Mouse (Mus musculus) layer of hippocampus, postnatal 36 days (tissue): ENCODE data around the gene Grhpr. TPM values are rescaled to one million over a fixed set of nuclear protein-coding genes. Genes with fewer than 3 reads are reported as not detected.
"Not testable (repeated sequence)": the region's sequence is repeated elsewhere in the genome, so short reads cannot be mapped to it uniquely, and the experiment has no call there.

Experiments
- DNase-seq, 2 experiments: peaks; one replicate each; pipeline ENCODE4 v3.0.0; 2022
- total RNA-seq, 2 experiments: library from RNA; stranded (reverse); gene quantifications; 2 replicates each; pipeline ENCODE4 v1.2.3; 2021

Gene Grhpr
- total RNA-seq, 2 experiments from 2014 or later: 24.5 to 27.0 TPM

DNA sequence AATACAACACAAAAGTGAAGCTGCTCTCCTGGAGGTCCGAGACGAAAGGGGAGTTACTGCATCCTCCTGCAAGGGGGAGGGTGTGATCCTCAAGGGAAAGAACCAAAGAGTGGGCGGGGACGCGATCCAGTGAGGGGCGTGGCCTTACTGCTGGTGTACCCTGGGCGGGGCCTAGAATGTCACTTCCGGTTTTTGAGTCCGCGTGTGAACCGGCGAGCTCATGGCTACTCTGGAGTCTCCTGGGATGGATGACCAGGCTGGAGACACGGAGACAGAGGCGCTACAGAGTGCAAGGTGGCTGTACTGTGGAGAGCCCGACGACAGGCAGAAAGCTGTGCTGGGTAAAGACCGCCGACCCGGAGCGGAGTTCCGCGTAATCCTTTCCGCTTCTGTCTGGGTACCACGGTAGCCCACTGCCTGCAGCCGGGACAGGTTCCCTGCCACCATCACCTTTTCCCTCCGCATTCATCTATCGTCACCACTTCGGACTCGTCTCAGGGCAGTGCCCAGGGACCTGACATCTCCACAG, 37.3 kb downstream of the Grhpr start, which contains the start of gene Polr1e:
Gene Polr1e, plus strand, starts transcription at position 132 of the 529 bp plus-strand sequence.
- peak; percentile 77 to 82 for DNase-seq

GRCm38 (mm10) chr4:45019009-45019408, 37.8 kb downstream of the Grhpr start:
- DNase-seq: no peak

DNA sequence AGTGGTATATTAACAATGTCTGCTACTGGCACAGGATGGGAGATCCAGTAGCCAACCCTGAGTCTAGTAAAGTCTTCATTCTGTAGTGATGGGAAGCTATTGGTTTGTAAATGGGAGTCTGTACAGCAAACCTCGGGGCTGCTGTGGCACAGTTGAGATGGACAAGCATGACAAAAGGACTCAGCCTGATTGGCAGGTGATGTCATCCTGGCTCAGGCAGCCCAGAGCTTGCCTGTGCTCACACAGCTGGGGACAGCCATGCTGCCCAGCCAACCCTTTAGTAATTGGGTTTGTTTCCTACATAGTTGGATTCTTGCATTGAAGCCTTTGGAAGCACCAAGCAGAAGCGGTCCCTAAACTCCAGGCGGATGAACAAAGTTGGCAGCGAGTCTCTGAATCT, 45.3 kb downstream of the Grhpr start:
- DNase-seq: no peak

- no peak for DNase-seq
Observed at GRCm38 (mm10) chr4:45032586-45032985, 51.4 kb downstream of the Grhpr start.

GRCm38 (mm10) chr4:45034693-45035628, 53.8 kb downstream of the Grhpr start:
- no peak for DNase-seq

GRCm38 (mm10) chr4:45036048-45036447, 54.9 kb downstream of the Grhpr start:
- no peak for DNase-seq

DNA sequence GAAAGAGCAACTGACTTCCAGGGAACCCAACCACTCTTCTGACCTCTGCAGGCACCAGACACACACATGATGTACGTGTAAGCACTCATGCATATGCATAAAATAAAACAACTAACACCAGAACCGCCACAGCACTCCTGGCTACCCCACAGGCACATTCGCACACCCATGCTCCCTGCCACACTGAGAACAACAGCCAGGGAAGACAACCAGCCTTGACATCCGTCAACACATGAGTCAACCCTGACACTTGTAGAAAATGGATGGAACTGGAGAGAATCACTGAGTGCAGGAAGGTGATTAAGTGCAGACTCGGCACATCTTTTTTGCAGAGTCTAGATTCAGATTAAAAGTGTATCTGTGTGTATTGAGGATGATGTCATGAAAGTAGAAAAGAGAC, 55.4 kb downstream of the Grhpr start:
- DNase-seq: no peak

GRCm38 (mm10) chr4:45037455-45038410, 56.5 kb downstream of the Grhpr start:
- DNase-seq: no peak

DNA sequence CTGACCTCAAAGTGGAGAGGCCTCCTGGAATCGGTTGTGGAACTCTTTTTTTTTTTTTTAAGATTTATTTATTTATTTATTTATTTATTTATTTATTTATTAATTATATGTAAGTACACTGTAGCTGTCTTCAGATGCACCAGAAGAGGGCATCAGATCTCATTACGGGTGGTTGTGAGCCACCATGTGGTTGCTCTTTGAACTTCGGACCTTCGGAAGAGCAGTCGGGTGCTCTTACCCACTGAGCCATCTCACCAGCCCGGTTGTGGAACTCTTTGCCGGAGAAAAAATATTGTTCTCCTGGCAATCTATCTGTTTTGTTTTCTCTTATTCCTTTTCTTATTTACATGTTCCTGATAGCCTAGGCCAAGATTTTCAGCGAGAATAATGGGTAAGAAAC, 57.7 kb downstream of the Grhpr start:
- not testable (repeated sequence) for DNase-seq

GRCm38 (mm10) chr4:45039546-45039945, 58.4 kb downstream of the Grhpr start:
- DNase-seq: not testable (repeated sequence)

Other genes with a start within 250 kb of the Grhpr start
- 10 to 100 TPM; 69.7 to 92.0 TPM for gene Zcchc7, start 225.5 kb upstream of the Grhpr start, total RNA-seq
- gene Zbtb5, start 31.0 kb downstream of the Grhpr start, total RNA-seq: 10 to 100 TPM in 1 of 2 experiments, 1 to 10 TPM in 1; 9.7 to 10.3 TPM
- 10 to 100 TPM; 12.0 to 12.6 TPM for gene Polr1e, start 37.2 kb downstream of the Grhpr start, total RNA-seq
- 10 to 100 TPM; 43.3 to 47.7 TPM for gene Fbxo10, start 103.2 kb downstream of the Grhpr start, total RNA-seq
- 10 to 100 TPM; 70.3 to 70.4 TPM for gene Tomm5, start 126.7 kb downstream of the Grhpr start, total RNA-seq
- gene Frmpd1, start 203.5 kb downstream of the Grhpr start, total RNA-seq: 10 to 100 TPM; 14.4 to 15.9 TPM